Mouse (Mus musculus) limb, embryonic 12.5 days (tissue): ENCODE measurements around the gene Tcf20. TPM values are rescaled to one million over a fixed set of nuclear protein-coding genes. Genes with fewer than 3 reads are reported as not detected.

Experiments
- ATAC-seq: fragments of 200-750 bp; cut with Nextera tagmentation; 2 replicates; pipeline ENCODE4 v1.8.0; 2017; ENCODE audit warnings: low read depth, moderate TSS enrichment; ENCODE audit not compliant: insufficient number of reproducible peaks, insufficient read depth, low FRiP score, low TSS enrichment
- H3K27ac ChIP-seq: fragments of 300-500 bp; sonication (generic); 2 replicates; pipeline ENCODE4 v1.5.1; 2016; ENCODE audit warnings: mild to moderate bottlenecking, moderate library complexity
- H3K27me3 ChIP-seq: fragments of 300-500 bp; sonication (generic); 2 replicates; pipeline ENCODE4 v1.6.1; 2016; ENCODE audit warnings: mild to moderate bottlenecking, moderate library complexity
- H3K36me3 ChIP-seq: fragments of 300-500 bp; sonication (generic); 2 replicates; pipeline ENCODE4 v1.6.1; 2016; ENCODE audit warnings: mild to moderate bottlenecking, moderate library complexity
- H3K4me1 ChIP-seq: fragments of 300-500 bp; sonication (generic); replicated peaks from 2 replicates; pipeline ENCODE4 v1.6.1; 2016
- H3K4me2 ChIP-seq: fragments of 300-500 bp; sonication (generic); 2 replicates; pipeline ENCODE4 v1.6.1; 2016; ENCODE audit warnings: mild to moderate bottlenecking, moderate library complexity
- H3K4me3 ChIP-seq: fragments of 300-500 bp; sonication (generic); replicated peaks from 2 replicates; pipeline ENCODE4 v1.5.1; 2016; ENCODE audit warnings: mild to moderate bottlenecking
- H3K9ac ChIP-seq: fragments of 300-500 bp; sonication (generic); replicated peaks from 2 replicates; pipeline ENCODE4 v1.6.1; 2016; ENCODE audit warnings: mild to moderate bottlenecking, moderate library complexity
- H3K9me3 ChIP-seq: fragments of 300-500 bp; sonication (generic); 2 replicates; pipeline ENCODE4 v1.6.1; 2016; ENCODE audit warnings: mild to moderate bottlenecking, moderate library complexity
- WGBS: fragments of 180-500 bp; shearing (Covaris S2); methylation state at CpG from one replicate; pipeline ENCODE4 v1.1.7; 2016; 5-methylcytosine and 5-hydroxymethylcytosine counted together
- polyA plus RNA-seq: library from polyadenylated mRNA; unstranded; fragments of >200 nt; fragmentation: Nextera tagmentation; extraction: Ambion mirVana; gene quantifications from 2 replicates; pipeline ENCODE4 v1.2.1, GENCODE M21; 2016

Tcf20 gene
- polyA plus RNA-seq, 1 experiment from 2014 or later: 13.6 TPM

- H3K36me3 ChIP-seq: no peaks in the 10 kb centered on the region
- H3K4me3 ChIP-seq: no peak overlapping the region
- no peaks in the 10 kb centered on the region for H3K9me3 ChIP-seq
- no peak for ATAC-seq
- H3K4me2 ChIP-seq: peak overlapping the region; percentile 37; the same call in 1 of the 2 replicates
- H3K27ac ChIP-seq: peak overlapping the region; percentile 32; the same call in 1 of the 2 replicates
- H3K4me1 ChIP-seq: peaks cover 86% of the 10 kb centered on the region
- no peak overlapping the region for H3K9ac ChIP-seq
- peaks cover 44% of the 10 kb centered on the region for H3K27me3 ChIP-seq
- 47% methylated on average over 4 of the region's 4 CpGs for WGBS
Observed at GRCm38 (mm10) chr15:82922755-82923154, 64.9 kb downstream of the Tcf20 start.

- 37% methylated on average over 12 of the region's 12 CpGs for WGBS
- H3K9me3 ChIP-seq: no peaks in the 10 kb centered on the region
- H3K4me2 ChIP-seq: peak overlapping the region; percentile 37
- peaks cover 86% of the 10 kb centered on the region for H3K4me1 ChIP-seq
- H3K27ac ChIP-seq: 0 out of 2 replicates have a peak overlapping the region, but pooled peaks have one; percentile 32
- ATAC-seq: peak; percentile 53
- no peaks in the 10 kb centered on the region for H3K36me3 ChIP-seq
- H3K9ac ChIP-seq: no peak overlapping the region
- no peak overlapping the region for H3K4me3 ChIP-seq
- H3K27me3 ChIP-seq: peaks cover 37% of the 10 kb centered on the region
Observed at GRCm38 (mm10) chr15:82922052-82922451, 65.6 kb downstream of the Tcf20 start.

- Histone ChIP-seq H3K4me1 (peaks cover 83% of the 10 kb centered on the region), H3K4me3 (no peak overlapping the region), H3K27ac (no peak overlapping the region), H3K4me2 (peak overlapping the region; percentile 37), H3K36me3 (no peaks in the 10 kb centered on the region), H3K27me3 (peaks cover 32% of the 10 kb centered on the region), H3K9me3 (no peaks in the 10 kb centered on the region), H3K9ac (no peak overlapping the region)
- 70% methylated on average over 1 of the region's 1 CpGs for WGBS
- ATAC-seq: no peak
Observed at GRCm38 (mm10) chr15:82921559-82921958, 66.1 kb downstream of the Tcf20 start.

- Histone ChIP-seq H3K27ac (no peak overlapping the region), H3K9me3 (no peaks in the 10 kb centered on the region), H3K9ac (no peak overlapping the region), H3K4me2 (peak overlapping the region; percentile 37), H3K4me1 (peaks cover 78% of the 10 kb centered on the region), H3K36me3 (no peaks in the 10 kb centered on the region), H3K4me3 (0 out of 2 replicates have a peak overlapping the region, but pooled peaks have one; percentile 2), H3K27me3 (peaks cover 30% of the 10 kb centered on the region)
- ATAC-seq: no peak
- WGBS: 7% methylated on average over 13 of the region's 13 CpGs
Observed at GRCm38 (mm10) chr15:82920895-82921515, 66.7 kb downstream of the Tcf20 start.

GRCm38 (mm10) chr15:82917965-82918364 is 69.7 kb downstream of the Tcf20 start:
- H3K4me2 ChIP-seq: peak overlapping the region; percentile 47
- H3K9ac ChIP-seq: no peak overlapping the region
- H3K36me3 ChIP-seq: no peaks in the 10 kb centered on the region
- H3K4me1 ChIP-seq: peaks cover 56% of the 10 kb centered on the region
- peaks cover 38% of the 10 kb centered on the region for H3K27me3 ChIP-seq
- WGBS: 70% methylated on average over 3 of the region's 3 CpGs
- no peaks in the 10 kb centered on the region for H3K9me3 ChIP-seq
- H3K27ac ChIP-seq: peak overlapping the region; percentile 67; the same call in 1 of the 2 replicates
- no peak for ATAC-seq
- no peak overlapping the region for H3K4me3 ChIP-seq

- Histone ChIP-seq H3K9ac (peak overlapping the region; percentile 45; the same call in 1 of the 2 replicates), H3K27ac (peak overlapping the region; percentile 67), H3K27me3 (peaks cover 44% of the 10 kb centered on the region), H3K36me3 (no peaks in the 10 kb centered on the region), H3K9me3 (no peaks in the 10 kb centered on the region), H3K4me1 (peaks cover 56% of the 10 kb centered on the region), H3K4me3 (peak overlapping the region; percentile 16; the same call in 1 of the 2 replicates), H3K4me2 (peak overlapping the region; percentile 47)
- ATAC-seq: peak; percentile 16; the same call in 1 of the 2 replicates
- WGBS: 24% methylated on average over 28 of the region's 28 CpGs
Observed at GRCm38 (mm10) chr15:82917207-82917844, 70.3 kb downstream of the Tcf20 start.

- ATAC-seq: no peak
- peaks cover 60% of the 10 kb centered on the region for H3K4me1 ChIP-seq
- H3K4me2 ChIP-seq: no peak overlapping the region
- 64% methylated on average over 3 of the region's 3 CpGs for WGBS
- H3K27ac ChIP-seq: no peak overlapping the region
- H3K4me3 ChIP-seq: no peak overlapping the region
- H3K36me3 ChIP-seq: no peaks in the 10 kb centered on the region
- H3K9ac ChIP-seq: no peak overlapping the region
- H3K9me3 ChIP-seq: no peaks in the 10 kb centered on the region
- H3K27me3 ChIP-seq: peaks cover 52% of the 10 kb centered on the region
Observed at GRCm38 (mm10) chr15:82914455-82914854, 73.2 kb downstream of the Tcf20 start.

GRCm38 (mm10) chr15:82911965-82912337 is 75.7 kb downstream of the Tcf20 start:
- Histone ChIP-seq H3K9me3 (no peaks in the 10 kb centered on the region), H3K36me3 (no peaks in the 10 kb centered on the region), H3K4me1 (peaks cover 59% of the 10 kb centered on the region), H3K4me2 (peak overlapping the region; percentile 80), H3K4me3 (peak overlapping the region; percentile 37), H3K27me3 (peaks cover 41% of the 10 kb centered on the region), H3K9ac (peak overlapping the region; percentile 52), H3K27ac (0 out of 2 replicates have a peak overlapping the region, but pooled peaks have one; percentile 23)
- WGBS: 4% methylated on average over 13 of the region's 13 CpGs
- ATAC-seq: no peak

GRCm38 (mm10) chr15:82911001-82911964 is 76.4 kb downstream of the Tcf20 start:
- Histone ChIP-seq H3K9ac (peak overlapping the region; percentile 52), H3K4me2 (peak overlapping the region; percentile 80), H3K4me1 (peaks cover 64% of the 10 kb centered on the region), H3K27me3 (peaks cover 41% of the 10 kb centered on the region), H3K27ac (0 out of 2 replicates have a peak overlapping the region, but pooled peaks have one; percentile 23), H3K9me3 (no peaks in the 10 kb centered on the region), H3K36me3 (no peaks in the 10 kb centered on the region), H3K4me3 (peak overlapping the region; percentile 37)
- WGBS: 7% methylated on average over 44 of the region's 44 CpGs
- ATAC-seq: peak; percentile 34; the same call in 1 of the 2 replicates

GRCm38 (mm10) chr15:82910596-82910995 is 77.1 kb downstream of the Tcf20 start:
- Histone ChIP-seq H3K36me3 (no peaks in the 10 kb centered on the region), H3K4me3 (no peak overlapping the region), H3K27me3 (peaks cover 37% of the 10 kb centered on the region), H3K4me2 (no peak overlapping the region), H3K4me1 (peaks cover 71% of the 10 kb centered on the region), H3K27ac (no peak overlapping the region), H3K9ac (no peak overlapping the region), H3K9me3 (no peaks in the 10 kb centered on the region)
- WGBS: 33% methylated on average over 2 of the region's 2 CpGs
- ATAC-seq: no peak
